Mouse (Mus musculus) erythroblast, adult 5-6 weeks (primary cell): ENCODE results near the gene Dhx15. TPM values are rescaled to one million over a fixed set of nuclear protein-coding genes. Genes with fewer than 3 reads are reported as not detected.

Source experiments
- ATAC-seq: replicated peaks from 2 replicates; pipeline ENCODE4 v1.8.0; 2016; ENCODE audit warnings: moderate number of reproducible peaks, mild to moderate bottlenecking, moderate TSS enrichment, inconsistent platforms; ENCODE audit not compliant: poor library complexity, low FRiP score, severe bottlenecking
- total RNA-seq, 2 experiments: library from RNA; stranded (forward) in 1 of 2; stranded (reverse) in 1 of 2; fragments of 150-400 nt in 1 of 2; fragments of 200-764, 138-1000 nt in 1 of 2; gene quantifications; 2 replicates each; pipeline versions ENCODE4 v1.2.3 to v1.2.4; 2015 to 2017; ENCODE audit warnings: low replicate concordance in 2 of 2

Dhx15 gene
- total RNA-seq, 2 experiments from 2014 or later = 88.2 to 104 TPM

DNA sequence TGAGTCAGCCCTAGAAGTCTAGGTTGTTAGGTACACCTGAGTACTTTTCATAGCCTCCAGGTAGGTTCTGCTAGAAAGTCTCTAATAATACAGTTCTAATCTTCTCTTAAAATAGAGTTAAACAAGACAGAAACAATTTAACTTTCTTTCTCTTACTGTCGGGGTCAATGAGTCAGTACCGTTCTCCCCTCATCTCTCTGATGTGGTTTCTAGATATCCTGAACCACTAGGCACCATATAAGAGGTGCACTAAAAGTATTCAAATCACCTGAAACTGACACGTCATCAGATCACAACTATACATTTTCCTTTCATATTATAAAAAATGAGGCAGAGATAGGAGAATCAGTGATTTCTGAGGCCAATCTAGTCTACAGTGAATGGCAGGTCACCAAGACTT, 41.2 kb downstream of the Dhx15 start:
- ATAC-seq = no peak

- ATAC-seq = no peak
These were observed 43.2 kb downstream of the Dhx15 start for GRCm38 (mm10) chr5:52147141-52147540.

- peak; percentile 35; the same call in 1 of the 2 replicates for ATAC-seq
These were observed 44.6 kb downstream of the Dhx15 start for GRCm38 (mm10) chr5:52145684-52146083.

DNA sequence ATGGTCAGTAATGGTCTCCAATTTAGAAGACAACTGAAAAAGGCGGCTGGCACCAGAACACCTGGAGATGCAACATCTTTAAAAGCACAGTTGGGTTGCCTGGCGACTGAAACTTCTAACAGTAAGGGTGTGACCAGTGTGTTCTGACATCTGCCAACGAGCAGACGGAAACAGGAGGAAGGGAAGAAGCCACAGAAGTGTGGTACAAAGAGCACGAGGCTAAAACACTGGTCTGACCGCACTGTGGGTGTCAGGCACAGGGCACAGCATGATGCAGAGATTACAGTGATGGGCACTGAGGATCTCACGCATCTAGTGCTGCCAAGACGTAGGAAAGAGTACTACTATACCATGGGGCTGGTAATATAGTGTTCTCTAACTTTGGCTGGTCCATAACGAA, 48.4 kb downstream of the Dhx15 start:
- 0 out of 2 replicates have a peak, but pooled peaks have one; percentile 31 for ATAC-seq

DNA sequence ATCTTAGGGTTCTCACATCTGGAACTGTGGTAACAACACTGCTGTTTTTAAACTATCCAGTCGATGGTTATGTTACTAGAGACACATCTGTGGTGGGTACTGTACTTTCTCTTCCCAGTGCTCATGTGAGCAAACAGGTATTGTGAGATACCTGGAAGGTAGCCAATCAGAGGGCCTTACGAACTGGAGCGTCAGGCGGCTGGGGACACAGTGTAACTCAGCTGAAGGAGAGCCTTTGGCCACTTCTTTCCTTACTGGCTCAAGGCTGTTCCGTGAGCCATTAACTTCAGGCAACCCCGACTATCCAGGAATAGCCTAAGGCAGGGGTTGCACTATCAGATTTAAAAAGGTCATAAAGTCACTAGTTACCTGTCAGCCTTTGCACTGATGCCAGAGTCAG, 51.5 kb downstream of the Dhx15 start:
- no peak for ATAC-seq

DNA sequence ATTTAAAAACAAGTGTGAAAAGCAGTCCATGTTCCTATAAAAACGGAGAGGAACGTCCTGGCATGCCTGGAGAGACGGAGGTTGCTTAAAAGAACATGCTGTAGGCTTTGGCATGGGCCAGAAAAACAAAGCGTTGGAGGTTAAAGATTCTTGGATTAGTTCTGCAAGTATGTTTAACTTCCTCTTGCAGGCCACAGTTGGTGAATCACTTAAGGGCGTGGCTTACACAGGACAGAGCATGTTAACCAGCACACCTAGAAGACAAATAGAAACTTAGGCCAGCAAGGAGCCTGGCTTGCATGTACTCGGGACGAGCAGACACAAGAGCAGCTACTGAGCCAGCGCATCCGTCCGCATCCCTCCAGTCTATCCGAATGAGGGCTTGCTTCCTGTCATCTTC, 52.2 kb downstream of the Dhx15 start:
- ATAC-seq = no peak

DNA sequence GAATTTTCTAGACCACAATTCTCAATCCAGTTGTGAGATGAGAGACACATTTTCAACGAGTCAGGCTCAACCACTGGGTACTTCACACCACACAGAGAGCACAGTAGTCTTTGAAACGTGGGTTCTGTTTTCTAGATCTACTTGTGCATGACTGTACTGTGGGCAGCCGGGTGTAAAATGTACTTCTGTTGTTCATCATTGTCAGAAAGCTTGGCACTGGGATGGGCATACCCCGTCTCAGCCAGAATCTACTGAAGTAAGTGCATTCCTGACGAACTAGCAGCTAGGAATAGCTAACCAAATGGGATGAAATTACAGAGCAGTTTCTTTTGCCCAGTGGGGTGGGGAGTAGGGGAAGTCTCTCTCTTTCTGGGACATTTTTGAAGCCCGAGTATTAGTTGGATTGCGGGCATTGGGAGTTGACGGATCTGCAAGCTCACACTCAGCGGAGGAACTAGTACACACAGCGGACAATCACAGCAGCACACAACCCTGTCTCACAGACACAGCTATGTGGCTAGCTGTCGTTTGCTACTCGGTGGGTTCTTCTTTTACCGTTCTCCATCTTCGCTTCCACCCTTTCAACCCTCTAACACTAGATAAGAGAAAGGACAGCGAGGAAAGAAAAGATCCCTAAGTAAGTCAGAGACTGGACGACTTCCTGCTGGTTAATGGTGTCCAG, 54.7 kb downstream of the Dhx15 start:
- no peak for ATAC-seq

DNA sequence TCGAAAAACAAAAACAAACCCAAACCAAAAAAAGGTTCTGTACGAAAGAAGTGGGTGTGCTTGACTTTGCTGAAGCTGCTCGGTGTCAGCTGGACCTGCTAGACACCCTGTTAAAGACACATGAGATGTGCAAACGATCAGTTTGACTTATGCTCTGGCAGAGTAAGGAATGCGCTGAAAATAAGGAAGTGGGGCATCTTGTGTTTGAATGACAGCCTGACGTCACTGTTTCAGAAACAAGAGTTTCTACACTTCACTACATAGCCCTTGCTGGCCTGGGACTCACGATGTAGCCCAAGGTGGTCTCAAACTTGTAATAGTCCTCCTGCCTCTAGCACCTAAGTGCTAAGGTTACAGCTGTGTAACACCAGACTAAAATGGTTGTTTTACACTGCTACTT, 57.5 kb downstream of the Dhx15 start:
- ATAC-seq = no peak

DNA sequence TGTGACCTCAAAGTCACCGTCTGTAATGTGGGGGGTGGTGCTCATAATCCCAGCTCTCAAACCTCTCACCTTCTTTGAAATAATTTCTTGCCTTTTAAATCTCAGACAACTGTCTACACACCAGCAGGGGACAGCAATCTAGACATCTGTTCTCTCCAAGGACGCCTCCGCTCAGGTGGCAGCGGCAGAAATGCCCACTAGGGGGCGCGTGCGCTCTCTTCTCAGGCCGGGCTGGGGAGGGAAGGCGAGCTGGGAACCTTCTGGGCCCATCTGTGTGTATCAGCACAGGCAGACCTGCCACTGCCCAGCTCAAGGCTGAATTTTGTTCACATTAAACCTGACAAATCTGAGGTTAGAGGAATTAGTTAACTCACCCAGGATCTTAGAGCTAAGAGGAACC, 58.2 kb downstream of the Dhx15 start:
- ATAC-seq = peak; percentile 78

DNA sequence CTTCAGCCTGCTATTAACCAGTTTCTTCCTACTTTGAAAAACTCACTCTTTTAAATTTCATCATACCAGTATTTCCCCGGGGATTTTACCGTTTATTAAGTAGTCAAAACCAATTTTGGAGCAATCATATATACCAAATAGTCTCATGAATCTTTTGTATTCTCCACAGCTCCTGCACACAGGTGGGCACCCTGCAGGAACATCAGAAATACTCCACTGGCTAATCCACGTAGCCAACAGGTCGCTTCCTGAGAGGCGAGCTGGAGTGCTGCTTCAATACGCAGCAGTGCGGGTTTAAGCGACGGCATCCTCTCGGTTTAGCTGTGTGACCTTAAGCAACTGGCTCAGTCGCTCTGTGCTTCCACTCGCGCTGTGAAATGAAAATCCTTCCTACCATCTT, 58.9 kb downstream of the Dhx15 start:
- ATAC-seq = no peak

DNA sequence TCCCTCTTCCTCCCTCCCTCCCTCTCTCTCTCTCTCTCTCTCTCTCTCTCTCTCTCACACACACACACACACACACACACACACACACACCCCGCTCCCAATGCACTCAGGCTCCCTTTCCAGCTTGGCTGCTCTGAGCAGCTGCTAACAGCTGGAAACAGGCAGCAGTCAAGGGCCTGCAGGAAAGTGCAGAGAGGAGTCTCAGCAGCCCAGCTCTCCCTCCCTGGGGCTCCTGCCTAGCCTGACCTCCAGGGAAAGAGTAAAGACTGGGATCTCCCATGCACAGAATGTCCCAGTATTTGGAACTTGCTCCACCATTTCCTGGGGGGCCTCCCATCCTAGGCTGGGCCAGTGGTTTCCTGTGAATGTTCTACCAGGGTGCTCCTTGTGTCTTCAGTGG, 59.8 kb downstream of the Dhx15 start:
- ATAC-seq = no peak

DNA sequence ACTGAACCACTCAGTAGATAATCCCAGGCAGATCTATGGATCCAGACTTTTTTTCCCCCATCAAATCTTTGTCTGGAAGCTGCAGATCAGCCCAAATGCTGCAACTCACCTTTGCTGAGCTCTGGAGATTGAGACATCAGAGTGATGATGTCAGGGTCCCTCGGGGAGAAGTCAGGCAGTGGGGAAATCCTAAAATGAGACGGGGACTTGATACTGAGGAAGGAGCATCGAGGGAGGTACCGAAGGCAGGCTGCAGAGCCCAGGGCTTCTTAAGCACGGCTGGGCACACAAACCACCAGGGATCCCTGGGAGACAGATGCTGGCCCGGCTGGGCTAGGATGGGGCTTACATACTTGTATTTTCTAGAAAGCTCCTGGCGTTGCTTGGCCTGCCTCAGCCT, 64.1 kb downstream of the Dhx15 start:
- no peak for ATAC-seq

- ATAC-seq = no peak
These were observed 64.5 kb downstream of the Dhx15 start for GRCm38 (mm10) chr5:52125854-52126253.

DNA sequence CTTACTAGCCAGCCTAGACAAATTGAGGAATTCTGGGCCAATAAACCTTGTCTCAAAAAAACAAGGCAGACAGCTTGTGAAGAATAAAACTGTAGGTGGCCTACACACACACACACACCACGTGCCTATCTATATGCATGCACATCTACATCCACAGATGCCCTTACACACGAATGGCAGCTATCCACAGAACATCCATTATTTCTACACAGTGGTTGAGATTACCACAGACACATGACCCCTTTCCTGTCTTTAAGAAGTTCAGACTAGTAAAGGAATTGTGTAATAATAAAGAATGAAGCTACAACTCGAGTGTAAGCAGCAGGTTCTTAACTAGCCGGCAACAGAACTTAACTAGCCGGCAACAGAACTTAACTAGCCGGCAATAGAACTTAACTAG, 68.2 kb downstream of the Dhx15 start:
- ATAC-seq = no peak

DNA sequence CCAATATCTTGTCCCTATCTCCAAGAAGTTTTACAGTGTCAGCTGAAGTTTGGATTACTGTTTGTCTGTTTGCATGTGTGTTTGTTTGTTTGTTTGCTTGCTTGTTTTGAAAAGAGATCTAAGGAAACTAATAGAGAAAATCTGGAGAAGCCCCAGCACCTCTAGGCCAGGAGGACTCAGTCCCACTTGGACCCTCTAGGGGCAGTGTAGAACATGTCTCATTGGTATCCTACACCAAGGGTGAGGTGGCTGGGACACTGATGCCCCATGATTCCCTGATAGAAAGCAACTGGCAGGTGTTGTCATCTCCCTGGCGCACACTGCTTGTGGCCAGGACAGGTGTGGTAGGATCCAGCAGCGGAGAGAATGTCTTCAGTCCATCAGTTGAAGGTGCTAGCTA, 70.5 kb downstream of the Dhx15 start:
- no peak for ATAC-seq

- no peak for ATAC-seq
These were observed 71.1 kb downstream of the Dhx15 start for GRCm38 (mm10) chr5:52119192-52119591.

DNA sequence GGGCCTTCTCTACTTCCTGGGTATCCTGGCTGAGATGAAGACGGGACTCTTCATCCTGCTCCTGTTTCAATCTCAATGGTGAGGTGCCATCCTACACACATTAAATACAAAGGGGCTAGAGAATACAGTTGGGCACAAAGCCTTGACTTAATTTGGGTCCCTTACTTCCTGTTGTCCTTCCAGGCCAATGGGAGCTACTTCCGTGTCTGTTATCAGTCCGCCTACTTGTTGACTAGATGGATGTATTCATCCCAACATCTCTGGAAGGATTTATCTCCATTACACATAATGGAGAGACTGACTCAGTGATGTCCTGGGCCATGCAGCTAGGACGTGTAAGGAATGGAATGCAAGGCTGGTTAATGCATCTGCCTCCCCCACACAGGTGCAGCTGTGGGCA, 72.5 kb downstream of the Dhx15 start:
- no peak for ATAC-seq

GRCm38 (mm10) chr5:52116404-52116803, 73.9 kb downstream of the Dhx15 start:
- no peak for ATAC-seq

DNA sequence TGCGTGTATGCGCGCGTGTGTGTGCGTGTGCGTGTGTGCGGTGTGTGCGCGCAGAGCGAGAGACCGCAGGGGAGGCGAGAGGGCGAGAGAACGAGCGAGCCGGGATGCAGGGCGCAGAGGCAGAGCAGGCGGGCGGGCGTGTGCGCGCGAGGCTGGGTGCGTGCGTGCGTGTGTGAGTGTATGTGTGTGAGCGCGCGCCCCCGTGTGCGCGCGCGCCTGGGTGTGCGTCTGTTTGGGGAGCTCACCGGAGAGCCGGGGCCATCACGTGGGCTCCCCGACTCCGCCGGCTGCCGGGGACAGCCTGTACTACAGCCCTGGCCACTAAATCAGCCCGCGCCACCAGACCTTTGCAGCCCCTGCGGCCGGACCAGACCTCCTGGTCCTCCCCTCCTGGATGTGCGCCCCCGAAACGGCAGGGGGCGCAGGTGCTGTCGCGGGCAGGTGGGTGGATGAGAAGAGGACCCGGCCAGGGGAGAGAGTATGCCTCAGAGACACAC, 74.4 kb downstream of the Dhx15 start:
- ATAC-seq = no peak

DNA sequence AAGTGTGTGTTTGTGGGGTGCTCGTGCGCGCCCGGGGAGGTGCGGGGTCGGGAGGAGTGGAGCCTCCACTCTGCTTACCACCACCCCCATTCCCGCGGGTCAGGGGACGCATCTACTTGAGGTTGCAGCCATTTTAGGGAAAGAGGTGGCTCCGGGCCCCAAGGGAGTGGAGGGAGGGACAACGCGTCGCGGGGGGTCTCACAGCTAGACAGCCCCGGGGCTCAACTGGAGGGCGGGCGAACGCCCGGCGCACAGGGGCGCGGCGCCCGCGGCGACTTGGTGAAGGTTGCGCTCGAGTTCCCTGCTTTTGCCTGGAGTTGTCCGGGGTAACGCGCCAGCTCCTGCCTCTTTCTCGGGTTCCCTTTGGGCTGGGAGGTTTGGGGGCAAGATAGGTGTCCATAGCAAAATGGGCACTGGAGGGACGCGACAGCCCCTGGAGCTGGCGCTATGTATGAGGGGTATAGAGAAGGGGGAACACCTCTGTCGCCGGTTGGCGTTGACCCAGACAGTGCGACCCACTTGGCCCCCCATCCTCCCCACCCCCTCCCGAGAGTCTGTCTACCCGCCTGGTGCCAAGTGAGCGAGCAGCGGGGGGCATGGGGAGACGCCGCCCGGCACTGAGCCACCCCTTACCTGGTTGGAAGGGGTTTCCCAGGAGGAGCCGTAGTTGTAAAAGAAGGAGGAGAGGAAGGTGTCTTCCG, 75.4 kb downstream of the Dhx15 start:
- ATAC-seq = no peak
